Mouse (Mus musculus): ENCODE measurements around the gene Ttc39b. TPM values are rescaled to one million over a fixed set of nuclear protein-coding genes. Genes with fewer than 3 reads are reported as not detected.
A peak's percentile ranks its signal among the peaks of the same experiment; 100 is the strongest.

Gene Ttc39b
- total RNA-seq, 1 experiment: 65.6 TPM

DNA sequence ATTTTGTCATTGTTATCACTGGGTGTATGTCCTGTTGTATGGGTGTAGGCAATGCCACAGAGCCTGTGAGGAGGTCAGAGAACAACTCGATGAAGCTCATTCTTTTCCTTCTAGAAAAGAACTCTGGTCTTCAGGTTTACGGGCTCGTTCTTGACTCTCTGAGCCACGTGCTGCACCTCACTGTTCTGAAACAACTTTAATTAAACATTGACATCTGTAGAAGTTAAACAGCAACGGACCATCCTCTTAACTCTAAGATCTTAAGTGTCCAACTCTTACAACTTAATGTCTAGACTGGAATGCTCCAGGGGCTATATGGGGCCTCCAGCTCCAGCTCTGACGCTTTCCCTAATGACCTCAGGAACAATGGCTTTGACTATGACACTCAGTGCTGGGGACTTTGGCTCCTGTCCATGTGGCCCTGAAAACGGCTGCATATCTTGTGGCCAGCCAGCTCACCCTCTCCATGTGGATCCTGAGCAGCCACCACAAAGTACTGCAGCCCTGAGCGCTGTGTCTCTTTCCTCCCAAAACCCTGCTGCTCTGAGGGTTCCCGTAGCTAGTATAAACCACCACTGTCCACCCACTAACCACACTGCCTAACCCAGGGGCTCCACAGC is 95.3 kb downstream of the Ttc39b start:
- DNase-seq (ENCODE audit: low read depth, low spot score): no peak
- Histone ChIP-seq H3K27ac (ENCODE audit: insufficient read depth, low read depth, low read length, poor library complexity, severe bottlenecking) (no peak overlapping the region), H3K9me3 (ENCODE audit: control insufficient read depth, insufficient read depth, low read depth, low read length) (no peaks in the 10 kb centered on the region), H3K36me3 (ENCODE audit: control insufficient read depth, insufficient read depth, low read length, poor library complexity, severe bottlenecking) (peaks cover 40% of the 10 kb centered on the region), H3K9ac (ENCODE audit: insufficient read depth, low read depth, low read length, poor library complexity, severe bottlenecking) (no peak overlapping the region), H3K4me1 (ENCODE audit: control insufficient read depth in 2 of 2, insufficient read depth in 2 of 2, low read length in 2 of 2, poor library complexity in 1 of 2) (peaks cover 0 to 3% of the 10 kb centered on the region in 2 experiments; a peak in 1 of 4 replicates), H3K4me3 (ENCODE audit: insufficient read depth in 1 of 2, low read depth in 1 of 2, low read length in 2 of 2, poor library complexity in 1 of 2, severe bottlenecking in 1 of 2) (no peak overlapping the region)
- TF ChIP-seq ZC3H11A (IDR thresholded peaks at IDR 0.05; ENCODE audit: borderline replicate concordance, low read depth, low read length) (no peak), ZNF384 (IDR thresholded peaks at IDR 0.05; ENCODE audit: low read depth, low read length) (no peak), MAFK (IDR thresholded peaks at IDR 0.05; ENCODE audit: insufficient read depth, low read depth, low read length) (no peak), CHD2 (IDR thresholded peaks at IDR 0.05; ENCODE audit: low read depth, low read length) (no peak), HCFC1 (IDR thresholded peaks at IDR 0.05; ENCODE audit: borderline replicate concordance, insufficient read depth, low read length) (no peak)
- in situ Hi-C loops (cut with MboI; ENCODE audit: low sequenced_read_pairs in 2 of 2, unreplicated experiment in 2 of 2): no loop called here

DNA sequence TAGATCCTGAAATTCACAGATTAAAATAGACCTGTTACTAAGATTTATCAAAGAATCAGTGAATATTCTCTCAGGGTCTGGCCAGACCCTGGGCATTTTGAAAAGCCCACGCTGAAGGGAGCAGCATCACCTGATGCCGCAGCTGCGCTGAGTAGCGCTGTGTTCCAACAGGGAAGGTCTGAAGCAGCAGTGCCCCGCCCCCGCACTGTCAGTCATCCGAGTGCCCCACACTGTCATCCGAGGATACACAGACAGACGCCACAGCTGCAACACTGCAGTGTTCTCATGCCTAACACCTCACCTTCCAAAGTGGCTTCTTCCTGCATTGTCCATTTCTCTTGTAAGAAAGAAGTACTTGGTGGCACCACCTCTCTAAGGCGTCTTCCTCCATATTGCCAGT is 96.0 kb downstream of the Ttc39b start:
- H3K9me3 ChIP-seq (ENCODE audit: control insufficient read depth, insufficient read depth, low read depth, low read length): no peaks in the 10 kb centered on the region
- no peak overlapping the region for H3K4me3 ChIP-seq (ENCODE audit: insufficient read depth in 1 of 2, low read depth in 1 of 2, low read length in 2 of 2, poor library complexity in 1 of 2, severe bottlenecking in 1 of 2)
- H3K9ac ChIP-seq (ENCODE audit: insufficient read depth, low read depth, low read length, poor library complexity, severe bottlenecking): no peak overlapping the region
- peaks cover 33% of the 10 kb centered on the region for H3K36me3 ChIP-seq (ENCODE audit: control insufficient read depth, insufficient read depth, low read length, poor library complexity, severe bottlenecking)
- no peak overlapping the region for H3K27ac ChIP-seq (ENCODE audit: insufficient read depth, low read depth, low read length, poor library complexity, severe bottlenecking)
- DNase-seq (ENCODE audit: low read depth, low spot score): no peak
- TF ChIP-seq ZC3H11A (IDR thresholded peaks at IDR 0.05; ENCODE audit: borderline replicate concordance, low read depth, low read length): no peak
- no peak for TF ChIP-seq HCFC1 (IDR thresholded peaks at IDR 0.05; ENCODE audit: borderline replicate concordance, insufficient read depth, low read length)
- TF ChIP-seq CHD2 (IDR thresholded peaks at IDR 0.05; ENCODE audit: low read depth, low read length): no peak
- no peak for TF ChIP-seq MAFK (IDR thresholded peaks at IDR 0.05; ENCODE audit: insufficient read depth, low read depth, low read length)
- no peaks in the 10 kb centered on the region for H3K4me1 ChIP-seq (ENCODE audit: control insufficient read depth in 2 of 2, insufficient read depth in 2 of 2, low read length in 2 of 2, poor library complexity in 1 of 2)
- in situ Hi-C loops (cut with MboI; ENCODE audit: low sequenced_read_pairs in 2 of 2, unreplicated experiment in 2 of 2): no loop called here

DNA sequence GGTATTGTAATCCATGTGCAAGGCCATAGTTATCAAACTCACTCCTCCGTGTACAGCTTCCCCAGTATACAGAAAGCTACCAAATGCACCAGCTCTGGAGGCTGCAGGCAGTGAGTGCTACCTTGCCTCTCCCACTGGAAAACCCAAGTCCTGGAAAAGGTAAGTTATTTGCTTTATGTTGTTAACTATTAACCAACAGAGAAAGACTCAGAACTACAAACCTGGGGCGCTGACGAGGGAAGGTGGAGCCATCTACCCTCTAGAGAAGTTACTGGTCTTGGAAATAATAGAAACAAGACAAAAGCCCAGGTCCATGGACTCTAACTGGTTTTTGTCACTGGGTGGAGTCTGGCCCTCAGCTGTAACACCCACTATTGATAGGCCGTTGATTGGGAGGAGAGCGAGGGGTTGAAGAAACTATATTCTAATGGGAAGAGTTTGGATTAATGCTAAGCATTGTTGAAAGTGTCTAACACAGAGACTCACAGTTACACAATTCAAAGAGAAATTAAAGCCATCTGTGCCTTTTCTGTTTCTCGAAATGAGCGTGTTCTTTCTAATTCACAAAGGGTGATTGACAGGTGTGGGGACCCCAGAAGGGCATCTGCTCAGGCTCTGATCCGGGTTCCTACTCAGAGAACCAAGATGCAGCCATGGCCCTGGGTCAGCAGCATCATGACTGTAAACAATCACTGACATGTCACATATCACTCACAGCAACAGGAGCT is 98.3 kb downstream of the Ttc39b start:
- H3K36me3 ChIP-seq (ENCODE audit: control insufficient read depth, insufficient read depth, low read length, poor library complexity, severe bottlenecking): peaks cover 22% of the 10 kb centered on the region
- H3K4me3 ChIP-seq (ENCODE audit: insufficient read depth in 1 of 2, low read depth in 1 of 2, low read length in 2 of 2, poor library complexity in 1 of 2, severe bottlenecking in 1 of 2): no peak overlapping the region
- no peak for TF ChIP-seq MAFK (IDR thresholded peaks at IDR 0.05; ENCODE audit: insufficient read depth, low read depth, low read length)
- TF ChIP-seq ZC3H11A (IDR thresholded peaks at IDR 0.05; ENCODE audit: borderline replicate concordance, low read depth, low read length): no peak
- TF ChIP-seq HCFC1 (IDR thresholded peaks at IDR 0.05; ENCODE audit: borderline replicate concordance, insufficient read depth, low read length): no peak
- TF ChIP-seq ZNF384 (IDR thresholded peaks at IDR 0.05; ENCODE audit: low read depth, low read length): no peak
- no peak for TF ChIP-seq CHD2 (IDR thresholded peaks at IDR 0.05; ENCODE audit: low read depth, low read length)
- H3K27ac ChIP-seq (ENCODE audit: insufficient read depth, low read depth, low read length, poor library complexity, severe bottlenecking): no peak overlapping the region
- H3K9me3 ChIP-seq (ENCODE audit: control insufficient read depth, insufficient read depth, low read depth, low read length): no peaks in the 10 kb centered on the region
- in situ Hi-C loops (cut with MboI; ENCODE audit: low sequenced_read_pairs in 2 of 2, unreplicated experiment in 2 of 2): no loop called here
- peaks cover 0 to under 1% of the 10 kb centered on the region in 2 experiments; a peak in 2 of 4 replicates for H3K4me1 ChIP-seq (ENCODE audit: control insufficient read depth in 2 of 2, insufficient read depth in 2 of 2, low read length in 2 of 2, poor library complexity in 1 of 2)
- DNase-seq (ENCODE audit: low read depth, low spot score): no peak
- H3K9ac ChIP-seq (ENCODE audit: insufficient read depth, low read depth, low read length, poor library complexity, severe bottlenecking): no peak overlapping the region

DNA sequence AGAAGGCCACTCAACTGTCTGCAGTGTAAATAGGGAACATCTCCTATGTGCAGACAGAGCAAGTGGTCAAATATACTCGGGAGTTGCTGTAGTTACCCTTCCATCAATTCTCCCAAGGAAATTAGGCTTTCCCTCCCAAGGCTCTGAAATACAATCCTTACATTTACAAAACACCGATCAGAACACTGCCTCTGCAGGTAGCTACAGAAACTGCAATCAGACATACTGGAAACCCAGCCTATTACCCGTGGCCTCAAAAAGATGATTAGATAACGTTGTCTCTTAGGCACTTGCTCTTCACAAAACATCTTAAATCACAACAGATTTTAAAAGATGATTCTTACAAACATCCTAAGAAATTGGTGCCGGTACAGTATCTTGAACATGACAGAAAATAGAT is 99.8 kb downstream of the Ttc39b start:
- no peak overlapping the region for H3K27ac ChIP-seq (ENCODE audit: insufficient read depth, low read depth, low read length, poor library complexity, severe bottlenecking)
- DNase-seq (ENCODE audit: low read depth, low spot score): peak; percentile 22

More for the DNA sequence above, 99.8 kb downstream of the Ttc39b start:
- no peak overlapping the region for H3K9ac ChIP-seq (ENCODE audit: insufficient read depth, low read depth, low read length, poor library complexity, severe bottlenecking)
- peaks cover 17% of the 10 kb centered on the region for H3K36me3 ChIP-seq (ENCODE audit: control insufficient read depth, insufficient read depth, low read length, poor library complexity, severe bottlenecking)
- no peaks in the 10 kb centered on the region for H3K9me3 ChIP-seq (ENCODE audit: control insufficient read depth, insufficient read depth, low read depth, low read length)
- H3K4me1 ChIP-seq (ENCODE audit: control insufficient read depth in 2 of 2, insufficient read depth in 2 of 2, low read length in 2 of 2, poor library complexity in 1 of 2): peaks cover 2 to 3% of the 10 kb centered on the region in 2 experiments
- no peak overlapping the region for H3K4me3 ChIP-seq (ENCODE audit: insufficient read depth in 1 of 2, low read depth in 1 of 2, low read length in 2 of 2, poor library complexity in 1 of 2, severe bottlenecking in 1 of 2)
- TF ChIP-seq ZC3H11A (IDR thresholded peaks at IDR 0.05; ENCODE audit: borderline replicate concordance, low read depth, low read length): no peak
- no peak for TF ChIP-seq MAFK (IDR thresholded peaks at IDR 0.05; ENCODE audit: insufficient read depth, low read depth, low read length)
- TF ChIP-seq HCFC1 (IDR thresholded peaks at IDR 0.05; ENCODE audit: borderline replicate concordance, insufficient read depth, low read length): no peak
- in situ Hi-C loops (cut with MboI; ENCODE audit: low sequenced_read_pairs in 2 of 2, unreplicated experiment in 2 of 2): no loop called here
